Mouse (Mus musculus): ENCODE data around the gene Efr3b. TPM values are rescaled to one million over a fixed set of nuclear protein-coding genes. Genes with fewer than 3 reads are reported as not detected.

Gene Efr3b
- polyA plus RNA-seq, 1 experiment, result 0.97 TPM

DNA sequence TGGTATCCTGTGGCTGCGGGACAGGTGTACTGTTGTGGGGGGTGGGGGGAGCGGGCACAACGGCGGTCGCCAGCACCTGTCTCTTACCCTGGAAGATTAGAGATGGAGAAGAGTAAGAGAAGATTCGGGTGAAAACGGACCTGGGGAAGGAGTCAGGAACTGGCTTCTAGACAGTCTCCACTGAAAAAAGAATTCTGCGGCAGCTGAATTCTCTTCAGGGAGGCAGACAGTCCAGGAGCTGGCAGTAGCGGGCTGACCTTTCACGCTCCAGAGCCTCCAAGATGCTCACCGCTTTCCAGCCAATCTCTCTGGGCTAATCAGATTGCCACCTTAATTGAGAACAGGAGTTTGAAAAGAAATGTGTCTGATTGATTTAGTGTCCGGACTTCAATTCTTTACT lies 30.0 kb downstream of the Efr3b start:
- Histone ChIP-seq H3K27ac (ENCODE audit: insufficient read depth, low read length) (no peak overlapping the region), H3K4me1 (ENCODE audit: control insufficient read depth, insufficient read depth, insufficient read length) (no peaks in the 10 kb centered on the region), H3K36me3 (ENCODE audit: control insufficient read depth, insufficient read depth, low read length) (no peaks in the 10 kb centered on the region), H3K27me3 (ENCODE audit: control insufficient read depth, insufficient read depth, low read length) (no peaks in the 10 kb centered on the region), H3K4me3 (ENCODE audit: extremely low read depth, insufficient read depth, insufficient read length) (no peak overlapping the region)
- 92% methylated on average over 12 of the region's 12 CpGs for WGBS
- TF ChIP-seq CTCF (IDR thresholded peaks at IDR 0.05; ENCODE audit: extremely low read depth, insufficient read depth, insufficient read length, insufficient replicate concordance) (no peak), POLR2A (IDR thresholded peaks at IDR 0.05; ENCODE audit: low read depth, low read length) (no peak)
- DNase-seq (ENCODE audit: low read depth in 1 of 2, low spot score in 2 of 2), result no peak

DNA sequence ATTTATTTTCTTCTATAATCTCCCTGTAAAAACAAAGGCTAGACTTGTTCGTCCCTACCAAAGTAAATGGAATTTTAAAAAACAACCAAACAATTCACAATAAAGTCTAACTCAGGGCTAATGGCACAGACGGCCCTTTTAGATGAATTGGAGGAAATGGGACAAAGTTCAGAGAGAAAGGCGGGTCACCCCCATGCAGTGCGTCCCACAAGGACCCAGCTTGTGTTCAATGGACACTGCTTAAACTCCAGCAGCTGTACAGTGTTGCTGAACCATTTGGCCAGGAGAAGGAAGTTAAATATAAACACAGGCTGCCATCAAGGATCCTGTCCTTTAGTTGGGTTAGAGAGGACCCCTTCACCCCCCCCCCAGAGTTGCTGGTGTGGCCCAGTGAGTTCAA lies 30.9 kb downstream of the Efr3b start:
- Histone ChIP-seq H3K4me1 (ENCODE audit: control insufficient read depth, insufficient read depth, insufficient read length) (no peaks in the 10 kb centered on the region), H3K36me3 (ENCODE audit: control insufficient read depth, insufficient read depth, low read length) (no peaks in the 10 kb centered on the region), H3K27me3 (ENCODE audit: control insufficient read depth, insufficient read depth, low read length) (no peaks in the 10 kb centered on the region), H3K27ac (ENCODE audit: insufficient read depth, low read length) (no peak overlapping the region), H3K4me3 (ENCODE audit: extremely low read depth, insufficient read depth, insufficient read length) (no peak overlapping the region)
- WGBS, result 78% methylated on average over 4 of the region's 4 CpGs
- TF ChIP-seq POLR2A (IDR thresholded peaks at IDR 0.05; ENCODE audit: low read depth, low read length) (no peak), CTCF (IDR thresholded peaks at IDR 0.05; ENCODE audit: extremely low read depth, insufficient read depth, insufficient read length, insufficient replicate concordance) (no peak)
- DNase-seq (ENCODE audit: low read depth in 1 of 2, low spot score in 2 of 2), result no peak

DNA sequence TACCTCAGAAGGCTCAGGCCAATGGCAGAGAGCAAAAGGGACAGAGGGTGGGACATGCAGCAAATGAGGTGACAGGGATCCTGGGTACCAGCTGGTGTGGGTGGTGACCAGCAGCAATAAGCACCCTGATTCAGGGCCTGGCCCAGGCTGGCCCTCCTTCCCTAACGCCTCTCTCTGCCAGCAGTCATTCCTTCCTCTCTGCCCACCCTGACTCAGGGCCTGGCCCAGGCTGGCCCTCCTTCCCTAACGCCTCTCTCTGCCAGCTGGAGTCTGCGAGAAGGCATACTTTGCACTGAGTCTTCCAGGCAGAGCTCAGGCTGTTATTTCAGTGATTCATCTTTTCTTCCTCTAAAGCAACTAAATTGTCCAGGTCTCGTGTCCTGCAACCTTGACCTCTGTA lies 31.5 kb downstream of the Efr3b start:
- Histone ChIP-seq H3K27ac (ENCODE audit: insufficient read depth, low read length) (0 out of 2 replicates have a peak overlapping the region, but pooled peaks have one; percentile 26), H3K27me3 (ENCODE audit: control insufficient read depth, insufficient read depth, low read length) (no peaks in the 10 kb centered on the region), H3K4me3 (ENCODE audit: extremely low read depth, insufficient read depth, insufficient read length) (no peak overlapping the region), H3K36me3 (ENCODE audit: control insufficient read depth, insufficient read depth, low read length) (no peaks in the 10 kb centered on the region), H3K4me1 (ENCODE audit: control insufficient read depth, insufficient read depth, insufficient read length) (no peaks in the 10 kb centered on the region)
- DNase-seq (ENCODE audit: low read depth in 1 of 2, low spot score in 2 of 2), result no peak
- TF ChIP-seq POLR2A (IDR thresholded peaks at IDR 0.05; ENCODE audit: low read depth, low read length), result no peak
- TF ChIP-seq CTCF (IDR thresholded peaks at IDR 0.05; ENCODE audit: extremely low read depth, insufficient read depth, insufficient read length, insufficient replicate concordance), result no peak
- WGBS, result 75% methylated on average over 4 of the region's 4 CpGs

DNA sequence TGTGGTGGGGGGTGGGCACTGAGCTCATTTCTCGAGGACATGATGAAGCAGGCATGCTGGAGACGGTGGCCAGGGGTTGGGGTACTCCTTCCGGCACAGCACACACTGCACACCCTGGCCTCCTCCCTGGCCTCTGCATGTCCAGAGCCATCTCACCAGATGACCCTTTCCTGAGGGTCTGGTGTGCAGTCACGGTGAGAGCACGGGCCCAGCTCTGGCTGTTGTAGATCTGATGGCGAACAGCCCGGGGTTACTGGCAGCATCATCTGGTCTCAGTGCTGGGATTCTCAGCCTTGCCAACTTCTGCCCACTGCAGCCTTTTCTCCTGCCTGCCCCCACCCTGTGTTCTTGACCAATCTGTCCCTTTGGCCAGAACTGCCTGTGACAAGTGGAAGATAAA lies 32.6 kb downstream of the Efr3b start:
- Histone ChIP-seq H3K4me1 (ENCODE audit: control insufficient read depth, insufficient read depth, insufficient read length) (no peaks in the 10 kb centered on the region), H3K27ac (ENCODE audit: insufficient read depth, low read length) (no peak overlapping the region)

DNA sequence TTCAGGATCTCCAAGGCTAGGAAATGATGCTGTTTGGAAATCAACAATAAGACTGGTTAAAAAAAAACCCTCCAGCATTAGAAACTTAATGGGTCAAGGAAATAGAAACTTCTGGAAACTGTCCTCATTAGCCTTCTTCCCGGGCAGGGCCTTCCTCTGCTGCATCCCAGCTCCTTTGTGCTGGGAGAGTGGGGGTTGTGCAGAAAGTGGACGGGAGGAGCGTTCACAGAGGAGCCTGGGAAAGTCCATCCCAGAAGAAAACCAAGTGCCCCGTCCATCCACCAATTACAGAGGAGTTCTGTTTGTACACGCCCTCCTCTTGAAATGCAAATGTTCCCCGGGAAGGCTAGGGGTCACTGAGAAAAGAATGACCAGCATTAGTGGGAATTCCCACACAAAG lies 34.1 kb downstream of the Efr3b start:
- no peak overlapping the region for H3K4me3 ChIP-seq (ENCODE audit: extremely low read depth, insufficient read depth, insufficient read length)
- no peak overlapping the region for H3K27ac ChIP-seq (ENCODE audit: insufficient read depth, low read length)
- no peaks in the 10 kb centered on the region for H3K4me1 ChIP-seq (ENCODE audit: control insufficient read depth, insufficient read depth, insufficient read length)
- no peak for TF ChIP-seq CTCF (IDR thresholded peaks at IDR 0.05; ENCODE audit: extremely low read depth, insufficient read depth, insufficient read length, insufficient replicate concordance)
- no peak for TF ChIP-seq POLR2A (IDR thresholded peaks at IDR 0.05; ENCODE audit: low read depth, low read length)
- H3K36me3 ChIP-seq (ENCODE audit: control insufficient read depth, insufficient read depth, low read length), result no peaks in the 10 kb centered on the region
- no peaks in the 10 kb centered on the region for H3K27me3 ChIP-seq (ENCODE audit: control insufficient read depth, insufficient read depth, low read length)
- 54% methylated on average over 6 of the region's 6 CpGs for WGBS
- DNase-seq (ENCODE audit: low read depth in 1 of 2, low spot score in 2 of 2), result no peak

More for the DNA sequence above, 32.6 kb downstream of the Efr3b start:
- DNase-seq (ENCODE audit: low read depth in 1 of 2, low spot score in 2 of 2), result no peak
- Histone ChIP-seq H3K36me3 (ENCODE audit: control insufficient read depth, insufficient read depth, low read length) (no peaks in the 10 kb centered on the region), H3K27me3 (ENCODE audit: control insufficient read depth, insufficient read depth, low read length) (no peaks in the 10 kb centered on the region), H3K4me3 (ENCODE audit: extremely low read depth, insufficient read depth, insufficient read length) (no peak overlapping the region)
- 87% methylated on average over 7 of the region's 7 CpGs for WGBS
- TF ChIP-seq CTCF (IDR thresholded peaks at IDR 0.05; ENCODE audit: extremely low read depth, insufficient read depth, insufficient read length, insufficient replicate concordance) (no peak), POLR2A (IDR thresholded peaks at IDR 0.05; ENCODE audit: low read depth, low read length) (no peak)

DNA sequence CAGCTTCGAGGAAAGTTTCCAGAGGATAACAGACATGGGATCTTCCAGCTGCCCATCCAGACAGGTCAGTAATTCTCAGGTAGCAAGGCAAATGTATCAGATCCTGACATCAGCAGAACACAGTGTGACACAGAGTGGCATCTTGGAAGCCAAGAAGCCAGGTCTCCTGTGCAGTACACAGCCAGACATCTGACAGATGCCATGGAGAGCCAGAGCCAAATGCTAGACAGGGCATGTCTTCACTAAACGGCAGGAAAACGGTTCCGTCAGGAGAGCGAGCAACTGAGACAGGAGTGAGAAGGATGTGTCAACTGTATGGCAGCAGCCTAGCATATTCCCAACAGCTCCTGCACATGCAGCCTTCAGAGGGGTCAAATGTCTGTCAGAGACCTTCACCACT lies 38.3 kb downstream of the Efr3b start:
- DNase-seq (ENCODE audit: low read depth in 1 of 2, low spot score in 2 of 2), result no peak
- H3K27ac ChIP-seq (ENCODE audit: insufficient read depth, low read length), result no peak overlapping the region
- no peaks in the 10 kb centered on the region for H3K4me1 ChIP-seq (ENCODE audit: control insufficient read depth, insufficient read depth, insufficient read length)
- 93% methylated on average over 5 of the region's 5 CpGs for WGBS
- TF ChIP-seq POLR2A (IDR thresholded peaks at IDR 0.05; ENCODE audit: low read depth, low read length), result no peak
- no peak for TF ChIP-seq CTCF (IDR thresholded peaks at IDR 0.05; ENCODE audit: extremely low read depth, insufficient read depth, insufficient read length, insufficient replicate concordance)
- no peaks in the 10 kb centered on the region for H3K36me3 ChIP-seq (ENCODE audit: control insufficient read depth, insufficient read depth, low read length)
- no peaks in the 10 kb centered on the region for H3K27me3 ChIP-seq (ENCODE audit: control insufficient read depth, insufficient read depth, low read length)
- no peak overlapping the region for H3K4me3 ChIP-seq (ENCODE audit: extremely low read depth, insufficient read depth, insufficient read length)

DNA sequence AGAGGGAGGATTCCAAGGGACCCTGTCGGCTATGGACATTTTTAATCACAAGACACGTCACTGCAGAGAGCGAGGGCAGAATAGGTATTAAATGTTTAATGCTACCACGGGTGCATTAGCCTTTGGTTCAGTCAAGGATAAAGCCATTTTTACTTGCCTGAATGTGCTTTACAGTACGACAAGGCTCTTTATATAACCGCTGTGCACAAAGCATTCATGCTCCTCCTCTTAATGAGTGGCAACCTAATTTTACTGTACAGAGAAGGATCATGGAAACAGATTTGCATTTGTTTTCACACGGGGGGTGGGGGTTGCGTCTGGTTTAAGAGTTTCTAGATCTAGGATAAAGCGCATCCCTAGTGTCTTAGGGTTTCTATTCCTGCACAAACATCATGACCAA lies 42.0 kb downstream of the Efr3b start:
- 89% methylated on average over 9 of the region's 9 CpGs for WGBS
- no peaks in the 10 kb centered on the region for H3K4me1 ChIP-seq (ENCODE audit: control insufficient read depth, insufficient read depth, insufficient read length)
- TF ChIP-seq CTCF (IDR thresholded peaks at IDR 0.05; ENCODE audit: extremely low read depth, insufficient read depth, insufficient read length, insufficient replicate concordance) (no peak), POLR2A (IDR thresholded peaks at IDR 0.05; ENCODE audit: low read depth, low read length) (no peak)
- no peaks in the 10 kb centered on the region for H3K27me3 ChIP-seq (ENCODE audit: control insufficient read depth, insufficient read depth, low read length)
- no peaks in the 10 kb centered on the region for H3K36me3 ChIP-seq (ENCODE audit: control insufficient read depth, insufficient read depth, low read length)
- H3K4me3 ChIP-seq (ENCODE audit: extremely low read depth, insufficient read depth, insufficient read length), result no peak overlapping the region
- no peak for DNase-seq (ENCODE audit: low read depth in 1 of 2, low spot score in 2 of 2)
- no peak overlapping the region for H3K27ac ChIP-seq (ENCODE audit: insufficient read depth, low read length)

All from spleen, adult 2 months (tissue).